Mouse (Mus musculus) kidney, embryonic 14.5 days (tissue): Measurements from ENCODE around the gene Rps4x. TPM values are rescaled to one million over a fixed set of nuclear protein-coding genes. Genes with fewer than 3 reads are reported as not detected.
"Not testable (repeated sequence)": the region's sequence is repeated elsewhere in the genome, so short reads cannot be mapped to it uniquely, and the experiment has no call there.

Source experiments
- ATAC-seq: fragments of 200-750 bp; cut with Nextera tagmentation; 2 replicates; pipeline ENCODE4 v1.8.0; 2017; ENCODE audit warnings: moderate number of reproducible peaks, mild to moderate bottlenecking, moderate TSS enrichment, moderate library complexity; ENCODE audit not compliant: low FRiP score, low TSS enrichment
- H3K27ac ChIP-seq: fragments of 300-500 bp; sonication (generic); 2 replicates; pipeline ENCODE4 v1.5.1; 2014; ENCODE audit warnings: low read depth, mild to moderate bottlenecking, low read length, moderate library complexity, mixed read lengths
- H3K27me3 ChIP-seq: fragments of 300-500 bp; sonication (generic); 2 replicates; pipeline ENCODE4 v1.6.1; 2014; ENCODE audit warnings: mild to moderate bottlenecking, low read length; ENCODE audit not compliant: control insufficient read depth, insufficient read depth
- H3K36me3 ChIP-seq: fragments of 300-500 bp; sonication (generic); 2 replicates; pipeline ENCODE4 v1.6.1; 2014; ENCODE audit warnings: low read length, mixed read lengths; ENCODE audit not compliant: control insufficient read depth, insufficient read depth
- H3K4me1 ChIP-seq: fragments of 300-500 bp; sonication (generic); 2 replicates; pipeline ENCODE4 v1.6.1; 2014; ENCODE audit warnings: low read length, mixed read lengths; ENCODE audit not compliant: control insufficient read depth, insufficient read depth
- H3K4me2 ChIP-seq: fragments of 300-500 bp; sonication (generic); replicated peaks from 2 replicates; pipeline ENCODE4 v1.6.1; 2014; ENCODE audit warnings: low read depth, mild to moderate bottlenecking, low read length
- H3K4me3 ChIP-seq: fragments of 300-500 bp; sonication (generic); 2 replicates; pipeline ENCODE4 v1.5.1; 2014; ENCODE audit warnings: mild to moderate bottlenecking, low read length
- H3K9ac ChIP-seq: fragments of 300-500 bp; sonication (generic); 2 replicates; pipeline ENCODE4 v1.6.1; 2014; ENCODE audit warnings: low read depth, mild to moderate bottlenecking, low read length, moderate library complexity
- H3K9me3 ChIP-seq: fragments of 300-500 bp; sonication (generic); 2 replicates; pipeline ENCODE4 v1.6.1; 2016; ENCODE audit warnings: low read length; ENCODE audit not compliant: control insufficient read depth
- WGBS: fragments of 180-500 bp; shearing (Covaris S2); extraction: QIAGEN DNeasy Blood & Tissue Kit; methylation state at CpG from one replicate; pipeline ENCODE4 v1.1.7; 2014; 5-methylcytosine and 5-hydroxymethylcytosine counted together
- polyA plus RNA-seq: library from polyadenylated mRNA; unstranded; fragments of >200 nt; fragmentation: Nextera tagmentation; extraction: Ambion mirVana; gene quantifications from 2 replicates; pipeline ENCODE4 v1.2.1, GENCODE M21; 2014

The Rps4x gene
- polyA plus RNA-seq = 993 and 1,252 TPM in 2 replicates

DNA sequence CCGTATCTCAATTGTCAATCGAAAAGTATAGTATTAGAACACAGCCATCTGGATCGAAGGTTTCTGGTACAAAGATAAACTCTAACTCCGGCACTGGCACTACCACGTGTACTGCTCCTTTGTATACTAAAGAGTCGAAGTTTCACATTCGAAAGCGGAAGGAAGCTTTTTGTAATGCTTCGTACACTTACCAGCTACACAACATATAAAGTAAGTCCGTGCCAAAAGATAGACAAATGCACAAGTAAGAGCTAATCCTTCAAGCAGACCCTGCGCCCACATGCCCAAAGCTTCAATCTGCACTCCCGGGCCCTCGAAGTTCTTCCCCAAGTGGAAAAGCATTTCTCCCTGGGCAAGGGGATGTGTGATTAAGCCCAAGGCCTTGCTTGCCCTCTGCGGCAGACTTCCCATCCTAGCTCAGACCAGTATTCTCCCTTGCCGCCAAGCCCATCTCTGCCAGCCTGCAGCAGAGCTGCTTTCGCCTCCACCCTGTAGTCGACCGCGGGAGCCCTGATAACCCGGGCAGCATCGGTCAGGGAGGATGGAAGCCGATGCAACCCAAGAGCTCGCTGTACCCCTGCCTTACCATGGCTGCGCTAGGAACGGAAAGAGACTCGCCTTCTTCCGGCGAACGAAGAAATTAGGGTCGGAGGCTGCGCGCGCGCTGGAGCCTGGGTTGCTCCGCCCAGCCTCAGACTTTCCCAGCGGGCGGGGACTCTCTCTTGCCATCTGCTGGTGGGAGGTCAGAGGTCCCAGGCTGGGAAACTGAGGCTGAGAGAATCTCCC is at the start of gene Rps4x:
TSS of gene Rps4x (minus strand) at position 683 of the 786 bp plus-strand sequence.
- no peaks in the 10 kb centered on the region for H3K4me1 ChIP-seq
- peak within 1 kb of the TSS; percentile 61 for H3K4me3 ChIP-seq
- H3K27ac ChIP-seq = peak within 1 kb of the TSS; percentile 76
- peak within 1 kb of the TSS; percentile 51 for H3K4me2 ChIP-seq
- H3K9me3 ChIP-seq = no peaks in the 10 kb centered on the region
- WGBS = 24% methylated on average over 37 of the region's 37 CpGs
- peak; percentile 89 for ATAC-seq
- H3K9ac ChIP-seq = peak within 1 kb of the TSS; percentile 76
- H3K36me3 ChIP-seq = peaks cover 23% of the 10 kb centered on the region; the same call in 1 of the 2 replicates
- no peaks in the 10 kb centered on the region; the same call in 1 of the 2 replicates for H3K27me3 ChIP-seq

DNA sequence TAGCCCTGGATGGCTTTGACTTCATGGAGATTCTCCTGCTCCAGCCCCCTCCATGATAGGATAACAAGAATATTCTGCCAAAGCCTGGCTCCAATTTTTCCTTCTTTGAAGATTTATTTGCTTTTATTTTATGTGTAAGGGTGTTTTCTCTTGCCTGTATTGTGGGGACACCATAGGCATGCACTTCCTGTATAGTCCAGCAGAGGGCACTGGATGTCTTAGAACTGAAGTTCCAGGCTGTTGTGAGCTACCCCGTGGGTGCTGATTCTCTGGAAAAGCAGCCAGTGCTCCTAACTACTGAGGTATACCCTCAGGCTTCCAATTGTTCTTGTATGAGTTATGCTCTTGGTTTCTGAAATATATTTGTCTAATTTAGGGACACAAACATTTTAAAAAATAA is 29.9 kb upstream of the Rps4x start:
- Histone ChIP-seq H3K4me2 (no peak overlapping the region), H3K9me3 (no peaks in the 10 kb centered on the region), H3K4me1 (no peaks in the 10 kb centered on the region), H3K4me3 (no peak overlapping the region), H3K36me3 (no peaks in the 10 kb centered on the region), H3K27me3 (no peaks in the 10 kb centered on the region), H3K9ac (no peak overlapping the region), H3K27ac (no peak overlapping the region)
- 10% methylated on average over 1 of the region's 1 CpGs for WGBS
- ATAC-seq = no peak

DNA sequence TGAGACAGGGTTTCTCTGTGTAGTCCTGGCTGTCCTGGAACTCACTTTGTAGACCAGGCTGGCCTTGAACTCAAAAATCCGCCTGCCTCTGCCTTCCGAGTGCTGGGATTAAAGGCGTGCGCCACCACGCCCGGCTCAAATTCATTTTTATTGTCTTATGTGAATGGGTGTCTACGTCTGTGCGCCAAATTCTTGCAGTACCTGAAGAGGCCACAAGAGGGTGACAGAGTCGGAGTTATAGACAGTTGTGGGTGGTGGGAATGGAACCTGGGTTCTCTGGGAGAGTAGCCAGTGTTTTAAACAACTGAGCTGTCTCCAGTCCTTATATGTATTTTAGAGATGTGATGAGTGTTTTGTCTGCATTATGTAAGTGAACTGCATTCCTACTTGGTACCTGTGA is 26.2 kb upstream of the Rps4x start:
- 51% methylated on average over 8 of the region's 9 CpGs for WGBS
- not testable (repeated sequence) for H3K36me3 ChIP-seq

DNA sequence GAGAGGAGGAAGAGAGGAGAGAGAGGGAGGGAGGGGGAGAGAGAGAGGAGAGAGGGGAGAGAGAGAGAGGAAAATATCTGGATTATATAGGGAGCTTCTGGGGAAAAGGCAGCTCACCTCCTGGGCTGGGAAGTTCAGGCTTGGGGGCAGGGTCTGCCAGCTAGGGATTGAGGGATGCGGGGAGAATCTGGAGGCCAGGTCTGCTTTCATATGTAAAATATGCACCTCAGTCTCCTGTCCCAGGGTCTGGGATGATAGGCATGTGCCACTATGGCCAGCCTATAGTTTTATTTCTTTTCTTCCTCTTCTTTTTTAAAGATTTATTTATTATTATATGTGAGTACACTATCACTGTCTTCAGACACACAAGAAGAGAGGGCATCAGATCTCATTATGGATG is 1.6 kb upstream of the Rps4x start:
- H3K4me2 ChIP-seq = no peak overlapping the region
- H3K4me3 ChIP-seq = no peak overlapping the region
- H3K9me3 ChIP-seq = no peaks in the 10 kb centered on the region
- no peak overlapping the region for H3K9ac ChIP-seq
- no peaks in the 10 kb centered on the region; the same call in 1 of the 2 replicates for H3K27me3 ChIP-seq
- ATAC-seq = no peak
- H3K27ac ChIP-seq = no peak overlapping the region
- H3K4me1 ChIP-seq = no peaks in the 10 kb centered on the region
- WGBS = 75% methylated on average over 1 of the region's 1 CpGs
- peaks cover 6% of the 10 kb centered on the region; the same call in 1 of the 2 replicates for H3K36me3 ChIP-seq

More for the DNA sequence above, 26.2 kb upstream of the Rps4x start:
- not testable (repeated sequence) for H3K9ac ChIP-seq, ATAC-seq, H3K27ac ChIP-seq, H3K4me1 ChIP-seq, H3K4me2 ChIP-seq, H3K4me3 ChIP-seq, H3K27me3 ChIP-seq, H3K9me3 ChIP-seq

GRCm38 (mm10) chrX:102189581-102189980 is 387 bp upstream of the Rps4x start:
- no peak; the same call in 1 of the 2 replicates for ATAC-seq
- Histone ChIP-seq H3K4me3 (no peak overlapping the region), H3K36me3 (peaks cover 16% of the 10 kb centered on the region; the same call in 1 of the 2 replicates), H3K9ac (no peak overlapping the region), H3K4me1 (no peaks in the 10 kb centered on the region), H3K27me3 (no peaks in the 10 kb centered on the region; the same call in 1 of the 2 replicates), H3K27ac (no peak overlapping the region), H3K9me3 (no peaks in the 10 kb centered on the region), H3K4me2 (no peak overlapping the region)
- WGBS = 57% methylated on average over 5 of the region's 5 CpGs

- Histone ChIP-seq H3K9ac (peak overlapping the region; percentile 76; the same call in 1 of the 2 replicates), H3K27me3 (no peaks in the 10 kb centered on the region; the same call in none of the 2 replicates), H3K27ac (no peak overlapping the region), H3K9me3 (no peaks in the 10 kb centered on the region), H3K36me3 (peaks cover 33% of the 10 kb centered on the region; the same call in 1 of the 2 replicates), H3K4me3 (peak overlapping the region; percentile 61), H3K4me1 (no peaks in the 10 kb centered on the region), H3K4me2 (peak overlapping the region; percentile 51)
- ATAC-seq = no peak
- WGBS = 43% methylated on average over 11 of the region's 11 CpGs
These were observed 2.0 kb downstream of the Rps4x start for GRCm38 (mm10) chrX:102187023-102187699.

DNA sequence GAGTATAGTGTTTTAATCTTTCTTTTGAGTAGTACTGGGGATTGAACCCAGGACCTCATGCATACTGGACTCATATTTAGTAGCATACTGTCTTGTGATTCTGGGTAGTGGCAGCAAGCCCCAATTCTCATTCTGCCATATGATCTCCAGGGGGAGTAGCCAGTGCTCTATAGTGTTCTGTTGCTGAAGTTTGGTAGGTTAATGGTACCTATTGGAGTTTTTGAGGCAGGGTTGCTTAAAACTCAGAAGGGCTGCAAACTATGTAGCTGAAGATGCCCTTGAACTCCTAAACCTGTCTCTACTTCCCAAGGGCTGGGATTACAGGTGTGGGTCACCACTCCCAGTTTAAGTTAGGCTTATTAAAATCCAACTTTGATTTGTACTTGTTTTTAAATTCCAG is 6.6 kb downstream of the Rps4x start:
- no peak overlapping the region for H3K27ac ChIP-seq

GRCm38 (mm10) chrX:102175538-102176287 is 13.5 kb downstream of the Rps4x start:
- Histone ChIP-seq H3K27me3 (no peaks in the 10 kb centered on the region), H3K4me2 (no peak overlapping the region), H3K9me3 (no peaks in the 10 kb centered on the region), H3K36me3 (no peaks in the 10 kb centered on the region), H3K9ac (no peak overlapping the region), H3K4me3 (no peak overlapping the region), H3K27ac (no peak overlapping the region), H3K4me1 (no peaks in the 10 kb centered on the region)
- 84% methylated on average over 5 of the region's 5 CpGs for WGBS
- no peak for ATAC-seq

More for the DNA sequence above, 6.6 kb downstream of the Rps4x start:
- Histone ChIP-seq H3K4me3 (no peak overlapping the region), H3K9ac (no peak overlapping the region), H3K27me3 (no peaks in the 10 kb centered on the region; the same call in none of the 2 replicates), H3K9me3 (no peaks in the 10 kb centered on the region), H3K36me3 (peaks cover 32% of the 10 kb centered on the region; the same call in 1 of the 2 replicates), H3K4me2 (no peak overlapping the region), H3K4me1 (no peaks in the 10 kb centered on the region)
- no peak for ATAC-seq
